Mouse (Mus musculus): ENCODE data around the gene Drosha. TPM values are rescaled to one million over a fixed set of nuclear protein-coding genes. Genes with fewer than 3 reads are reported as not detected.

The Drosha gene
- polyA plus RNA-seq, 1 experiment, result 10.0 TPM

GRCm38 (mm10) chr15:12941651-12942180 is 117.1 kb downstream of the Drosha start:
- Histone ChIP-seq H3K36me3 (ENCODE audit: control insufficient read depth, insufficient read depth, low read length) (no peaks in the 10 kb centered on the region), H3K27ac (ENCODE audit: insufficient read depth, low read length) (no peak overlapping the region), H3K4me3 (ENCODE audit: extremely low read depth, insufficient read depth, insufficient read length) (no peak overlapping the region; the same call in 1 of the 2 replicates), H3K4me1 (ENCODE audit: control insufficient read depth, insufficient read depth, insufficient read length) (no peaks in the 10 kb centered on the region), H3K27me3 (ENCODE audit: control insufficient read depth, insufficient read depth, low read length) (no peaks in the 10 kb centered on the region)
- DNase-seq (ENCODE audit: low read depth in 1 of 2, low spot score in 2 of 2), result no peak
- WGBS, result 78% methylated on average over 14 of the region's 14 CpGs
- TF ChIP-seq POLR2A (IDR thresholded peaks at IDR 0.05; ENCODE audit: low read depth, low read length), result no peak
- no peak for TF ChIP-seq CTCF (IDR thresholded peaks at IDR 0.05; ENCODE audit: extremely low read depth, insufficient read depth, insufficient read length, insufficient replicate concordance)

GRCm38 (mm10) chr15:12942424-12942823 is 117.8 kb downstream of the Drosha start:
- Histone ChIP-seq H3K27ac (ENCODE audit: insufficient read depth, low read length) (no peak overlapping the region), H3K4me3 (ENCODE audit: extremely low read depth, insufficient read depth, insufficient read length) (no peak overlapping the region), H3K27me3 (ENCODE audit: control insufficient read depth, insufficient read depth, low read length) (no peaks in the 10 kb centered on the region), H3K4me1 (ENCODE audit: control insufficient read depth, insufficient read depth, insufficient read length) (no peaks in the 10 kb centered on the region), H3K36me3 (ENCODE audit: control insufficient read depth, insufficient read depth, low read length) (no peaks in the 10 kb centered on the region)
- TF ChIP-seq POLR2A (IDR thresholded peaks at IDR 0.05; ENCODE audit: low read depth, low read length), result no peak
- no peak for TF ChIP-seq CTCF (IDR thresholded peaks at IDR 0.05; ENCODE audit: extremely low read depth, insufficient read depth, insufficient read length, insufficient replicate concordance)
- WGBS, result 86% methylated on average over 4 of the region's 4 CpGs
- no peak for DNase-seq (ENCODE audit: low read depth in 1 of 2, low spot score in 2 of 2)

- Histone ChIP-seq H3K36me3 (ENCODE audit: control insufficient read depth, insufficient read depth, low read length) (no peaks in the 10 kb centered on the region), H3K27me3 (ENCODE audit: control insufficient read depth, insufficient read depth, low read length) (no peaks in the 10 kb centered on the region), H3K4me1 (ENCODE audit: control insufficient read depth, insufficient read depth, insufficient read length) (no peaks in the 10 kb centered on the region), H3K4me3 (ENCODE audit: extremely low read depth, insufficient read depth, insufficient read length) (no peak overlapping the region), H3K27ac (ENCODE audit: insufficient read depth, low read length) (no peak overlapping the region)
- WGBS, result 85% methylated on average over 5 of the region's 5 CpGs
- no peak for DNase-seq (ENCODE audit: low read depth in 1 of 2, low spot score in 2 of 2)
- no peak for TF ChIP-seq POLR2A (IDR thresholded peaks at IDR 0.05; ENCODE audit: low read depth, low read length)
- TF ChIP-seq CTCF (IDR thresholded peaks at IDR 0.05; ENCODE audit: extremely low read depth, insufficient read depth, insufficient read length, insufficient replicate concordance), result no peak
Observed at GRCm38 (mm10) chr15:12958051-12958450, 133.4 kb downstream of the Drosha start.

GRCm38 (mm10) chr15:12962179-12962578 is 137.6 kb downstream of the Drosha start:
- H3K27me3 ChIP-seq (ENCODE audit: control insufficient read depth, insufficient read depth, low read length), result no peaks in the 10 kb centered on the region
- no peak overlapping the region for H3K4me3 ChIP-seq (ENCODE audit: extremely low read depth, insufficient read depth, insufficient read length)
- no peaks in the 10 kb centered on the region for H3K36me3 ChIP-seq (ENCODE audit: control insufficient read depth, insufficient read depth, low read length)
- no peak for DNase-seq (ENCODE audit: low read depth in 1 of 2, low spot score in 2 of 2)
- 80% methylated on average over 10 of the region's 10 CpGs for WGBS
- no peaks in the 10 kb centered on the region for H3K4me1 ChIP-seq (ENCODE audit: control insufficient read depth, insufficient read depth, insufficient read length)
- H3K27ac ChIP-seq (ENCODE audit: insufficient read depth, low read length), result no peak overlapping the region
- TF ChIP-seq CTCF (IDR thresholded peaks at IDR 0.05; ENCODE audit: extremely low read depth, insufficient read depth, insufficient read length, insufficient replicate concordance) (no peak), POLR2A (IDR thresholded peaks at IDR 0.05; ENCODE audit: low read depth, low read length) (no peak)

GRCm38 (mm10) chr15:12965209-12965608 is 140.6 kb downstream of the Drosha start:
- 90% methylated on average over 5 of the region's 5 CpGs for WGBS

DNA sequence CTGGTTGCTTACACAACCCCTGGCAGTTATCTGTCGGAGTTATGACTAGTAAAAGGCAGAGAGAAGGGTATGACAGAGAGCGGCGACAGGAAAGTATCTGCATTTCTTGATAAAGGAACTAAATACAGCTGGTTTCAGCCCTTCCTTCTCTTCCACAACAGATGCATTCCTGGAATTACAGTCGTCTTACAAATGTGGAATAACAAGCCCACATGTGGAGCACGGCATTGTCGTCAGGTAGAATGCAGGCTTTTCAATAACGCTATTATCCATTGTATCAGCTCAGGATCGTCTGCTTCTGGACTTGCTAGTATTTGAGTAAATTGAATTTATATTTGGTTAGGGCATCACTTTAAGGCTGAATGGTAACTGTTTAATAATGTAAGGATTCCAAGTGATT is 144.2 kb downstream of the Drosha start:
- Histone ChIP-seq H3K4me1 (ENCODE audit: control insufficient read depth, insufficient read depth, insufficient read length) (no peaks in the 10 kb centered on the region), H3K4me3 (ENCODE audit: extremely low read depth, insufficient read depth, insufficient read length) (no peak overlapping the region), H3K36me3 (ENCODE audit: control insufficient read depth, insufficient read depth, low read length) (no peaks in the 10 kb centered on the region), H3K27ac (ENCODE audit: insufficient read depth, low read length) (no peak overlapping the region), H3K27me3 (ENCODE audit: control insufficient read depth, insufficient read depth, low read length) (no peaks in the 10 kb centered on the region)
- 87% methylated on average over 8 of the region's 8 CpGs for WGBS
- TF ChIP-seq CTCF (IDR thresholded peaks at IDR 0.05; ENCODE audit: extremely low read depth, insufficient read depth, insufficient read length, insufficient replicate concordance) (no peak), POLR2A (IDR thresholded peaks at IDR 0.05; ENCODE audit: low read depth, low read length) (no peak)
- no peak for DNase-seq (ENCODE audit: low read depth in 1 of 2, low spot score in 2 of 2)

More at GRCm38 (mm10) chr15:12965209-12965608, 140.6 kb downstream of the Drosha start:
- Histone ChIP-seq H3K4me3 (ENCODE audit: extremely low read depth, insufficient read depth, insufficient read length) (no peak overlapping the region), H3K36me3 (ENCODE audit: control insufficient read depth, insufficient read depth, low read length) (no peaks in the 10 kb centered on the region), H3K4me1 (ENCODE audit: control insufficient read depth, insufficient read depth, insufficient read length) (no peaks in the 10 kb centered on the region), H3K27me3 (ENCODE audit: control insufficient read depth, insufficient read depth, low read length) (no peaks in the 10 kb centered on the region), H3K27ac (ENCODE audit: insufficient read depth, low read length) (no peak overlapping the region)
- no peak for TF ChIP-seq CTCF (IDR thresholded peaks at IDR 0.05; ENCODE audit: extremely low read depth, insufficient read depth, insufficient read length, insufficient replicate concordance)
- no peak for TF ChIP-seq POLR2A (IDR thresholded peaks at IDR 0.05; ENCODE audit: low read depth, low read length)
- no peak for DNase-seq (ENCODE audit: low read depth in 1 of 2, low spot score in 2 of 2)

DNA sequence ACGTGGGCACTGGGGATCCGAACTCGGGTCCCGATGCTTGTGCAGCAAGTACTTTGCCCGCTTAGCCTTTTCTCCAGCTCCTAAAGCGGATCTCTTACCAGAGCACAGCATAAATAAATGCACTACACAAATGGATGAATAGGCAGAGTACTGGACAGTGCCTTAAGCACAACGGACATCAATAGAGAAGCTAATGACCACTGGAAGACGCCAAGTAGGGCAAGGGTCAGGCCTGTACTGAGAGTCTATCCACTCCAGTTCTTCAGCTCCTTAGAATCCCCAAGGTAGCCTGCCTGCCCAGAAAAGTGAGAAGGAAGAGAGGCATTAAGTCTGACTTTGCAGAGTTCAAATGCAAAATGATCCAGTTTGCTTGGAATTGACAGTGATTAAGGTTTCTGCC is 147.8 kb downstream of the Drosha start:
- Histone ChIP-seq H3K36me3 (ENCODE audit: control insufficient read depth, insufficient read depth, low read length) (no peaks in the 10 kb centered on the region), H3K4me3 (ENCODE audit: extremely low read depth, insufficient read depth, insufficient read length) (no peak overlapping the region), H3K4me1 (ENCODE audit: control insufficient read depth, insufficient read depth, insufficient read length) (no peaks in the 10 kb centered on the region), H3K27me3 (ENCODE audit: control insufficient read depth, insufficient read depth, low read length) (no peaks in the 10 kb centered on the region), H3K27ac (ENCODE audit: insufficient read depth, low read length) (no peak overlapping the region)
- no peak for DNase-seq (ENCODE audit: low read depth in 1 of 2, low spot score in 2 of 2)
- TF ChIP-seq CTCF (IDR thresholded peaks at IDR 0.05; ENCODE audit: extremely low read depth, insufficient read depth, insufficient read length, insufficient replicate concordance), result no peak
- TF ChIP-seq POLR2A (IDR thresholded peaks at IDR 0.05; ENCODE audit: low read depth, low read length), result no peak
- 93% methylated on average over 8 of the region's 8 CpGs for WGBS

Other genes with a start within 250 kb of the Drosha start
- gene Pdzd2, start 84.9 kb upstream of the Drosha start, polyA plus RNA-seq (2012; rRNA removed), result 1.3 and 1.7 TPM in 2 replicates
- gene 6030458C11Rik, start 166 bp upstream of the Drosha start, polyA plus RNA-seq (2012; rRNA removed), result 6.7 and 7.9 TPM in 2 replicates